Mouse (Mus musculus) lung, embryonic 16.5 days (tissue): ENCODE results near the gene Olfr987. TPM values are rescaled to one million over a fixed set of nuclear protein-coding genes. Genes with fewer than 3 reads are reported as not detected.

Experiments
- polyA plus RNA-seq: library from polyadenylated mRNA; unstranded; fragments of >200 nt; fragmentation: Nextera tagmentation; extraction: Ambion mirVana; gene quantifications from 2 replicates; pipeline ENCODE4 v1.2.1, GENCODE M21; 2015

Gene Olfr987
- polyA plus RNA-seq, 1 experiment from 2014 or later, result not detected

Other genes with a start within 250 kb of the Olfr987 start
- 172 and 194 TPM in 2 replicates for gene Aplnr, start 203.1 kb downstream of the Olfr987 start, polyA plus RNA-seq
- gene Lrrc55, start 142.1 kb downstream of the Olfr987 start, polyA plus RNA-seq, result 0.20 and 0.29 TPM in 2 replicates
- gene Olfr988, start 23.9 kb upstream of the Olfr987 start, polyA plus RNA-seq, result not detected in 2 replicates
- gene Olfr992, start 70.2 kb upstream of the Olfr987 start, polyA plus RNA-seq, result not detected in 2 replicates
- not detected in 2 replicates for gene Olfr993, start 75.6 kb upstream of the Olfr987 start, polyA plus RNA-seq
- gene Olfr994, start 97.1 kb upstream of the Olfr987 start, polyA plus RNA-seq, result not detected in 2 replicates
- not detected in 2 replicates for gene Olfr995, start 104.3 kb upstream of the Olfr987 start, polyA plus RNA-seq
- gene 4833423E24Rik, start 179.7 kb upstream of the Olfr987 start, polyA plus RNA-seq, result 0.41 and 0.50 TPM in 2 replicates
- not detected in 2 replicates for gene Olfr996, start 239.9 kb upstream of the Olfr987 start, polyA plus RNA-seq
- not detected in 2 replicates for gene Olfr998, start 249.6 kb upstream of the Olfr987 start, polyA plus RNA-seq